Mouse (Mus musculus): ENCODE measurements around the gene Tmem144. TPM values are rescaled to one million over a fixed set of nuclear protein-coding genes. Genes with fewer than 3 reads are reported as not detected.

Gene Tmem144
- total and polyA plus RNA-seq, 2 experiments from 2014 or later, result 1.9 to 2.4 TPM

- Histone ChIP-seq H3K27me3 (ENCODE audit: insufficient read depth, low read length) (no peaks in the 10 kb centered on the region), H3K9ac (replicated peaks; ENCODE audit: low read length, poor library complexity, severe bottlenecking) (no peak overlapping the region), H3K36me3 (ENCODE audit: insufficient read depth, low read length) (no peaks in the 10 kb centered on the region), H3K4me2 (ENCODE audit: low read depth, low read length, poor library complexity, severe bottlenecking) (no peak overlapping the region), H3K4me1 (ENCODE audit: insufficient read depth, low read length) (no peaks in the 10 kb centered on the region), H3K27ac (ENCODE audit: low read depth, low read length) (no peak overlapping the region), H3K9me3 (ENCODE audit: low read length) (no peaks in the 10 kb centered on the region), H3K4me3 (ENCODE audit: low read depth, low read length) (no peak overlapping the region)
- ATAC-seq (ENCODE audit: low FRiP score), result no peak
- no peak for TF ChIP-seq CTCF (IDR thresholded peaks at IDR 0.05)
- WGBS, result 81% methylated on average over 2 of the region's 2 CpGs
- no peak for DNase-seq (ENCODE audit: low spot score)
Measured at GRCm38 (mm10) chr3:79772701-79773100, 79.9 kb downstream of the Tmem144 start.

Other genes with a start within 250 kb of the Tmem144 start
- 3.3 and 5.4 TPM in 2 replicates for gene 4930579G24Rik, start 223.7 kb downstream of the Tmem144 start, total RNA-seq (2014; rRNA removed)
- gene 4930579G24Rik, start 223.7 kb downstream of the Tmem144 start, polyA plus RNA-seq (2015; fragmentation: Nextera tagmentation; extraction: Ambion mirVana), result 2.7 and 3.7 TPM in 2 replicates
- gene Etfdh, start 223.3 kb downstream of the Tmem144 start, total RNA-seq (2014; rRNA removed), result 21.8 and 26.7 TPM in 2 replicates
- 36.0 and 38.9 TPM in 2 replicates for gene Etfdh, start 223.3 kb downstream of the Tmem144 start, polyA plus RNA-seq (2015; fragmentation: Nextera tagmentation; extraction: Ambion mirVana)
- 0.49 and 0.90 TPM in 2 replicates for gene Rxfp1, start 114.9 kb downstream of the Tmem144 start, total RNA-seq (2014; rRNA removed)
- gene Rxfp1, start 114.9 kb downstream of the Tmem144 start, polyA plus RNA-seq (2015; fragmentation: Nextera tagmentation; extraction: Ambion mirVana), result 0.19 and 0.27 TPM in 2 replicates
- 0.94 and 1.3 TPM in 2 replicates for gene Fam198b, start 31.8 kb upstream of the Tmem144 start, total RNA-seq (2014; rRNA removed)
- gene Fam198b, start 31.8 kb upstream of the Tmem144 start, polyA plus RNA-seq (2015; fragmentation: Nextera tagmentation; extraction: Ambion mirVana), result 0.65 and 1.3 TPM in 2 replicates